Mouse (Mus musculus) c-Kit-negative CD71-positive TER-119-positive erythroid progenitor cells, embryonic 14.5 days (primary cell): ENCODE measurements around the gene Itprip.

Experiments
- DNase-seq: peaks from one replicate; pipeline ENCODE4 v3.0.0-alpha.2; 2013; ENCODE audit warnings: low read depth, low spot score

Itprip gene

DNA sequence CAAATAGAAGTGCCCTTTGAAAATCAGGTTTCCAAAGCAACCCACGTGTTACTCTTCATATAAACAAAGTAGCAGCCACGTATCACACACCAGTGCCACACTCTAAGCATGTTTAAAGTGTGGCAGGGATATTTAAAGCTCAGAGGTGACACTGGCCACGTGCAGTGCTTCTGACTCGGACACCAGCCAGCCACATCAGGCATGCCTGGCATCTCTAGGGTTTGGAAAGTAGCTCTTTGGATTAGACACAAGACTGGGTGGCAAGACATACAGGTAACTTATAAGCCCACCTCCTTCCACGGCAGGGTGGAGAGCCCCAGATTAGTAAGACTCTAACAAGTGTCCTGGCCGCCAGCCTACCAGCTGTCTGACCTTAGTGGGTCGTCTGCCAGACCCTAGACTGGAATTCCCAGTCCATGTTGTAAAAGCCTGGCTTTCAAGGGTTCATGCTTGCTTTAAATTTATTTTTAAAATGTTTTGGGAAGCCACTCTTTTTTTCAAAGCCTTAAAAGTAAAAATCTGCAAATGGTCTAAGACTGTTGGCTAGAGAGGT, 33.8 kb downstream of the Itprip start:
- DNase-seq = no peak

DNA sequence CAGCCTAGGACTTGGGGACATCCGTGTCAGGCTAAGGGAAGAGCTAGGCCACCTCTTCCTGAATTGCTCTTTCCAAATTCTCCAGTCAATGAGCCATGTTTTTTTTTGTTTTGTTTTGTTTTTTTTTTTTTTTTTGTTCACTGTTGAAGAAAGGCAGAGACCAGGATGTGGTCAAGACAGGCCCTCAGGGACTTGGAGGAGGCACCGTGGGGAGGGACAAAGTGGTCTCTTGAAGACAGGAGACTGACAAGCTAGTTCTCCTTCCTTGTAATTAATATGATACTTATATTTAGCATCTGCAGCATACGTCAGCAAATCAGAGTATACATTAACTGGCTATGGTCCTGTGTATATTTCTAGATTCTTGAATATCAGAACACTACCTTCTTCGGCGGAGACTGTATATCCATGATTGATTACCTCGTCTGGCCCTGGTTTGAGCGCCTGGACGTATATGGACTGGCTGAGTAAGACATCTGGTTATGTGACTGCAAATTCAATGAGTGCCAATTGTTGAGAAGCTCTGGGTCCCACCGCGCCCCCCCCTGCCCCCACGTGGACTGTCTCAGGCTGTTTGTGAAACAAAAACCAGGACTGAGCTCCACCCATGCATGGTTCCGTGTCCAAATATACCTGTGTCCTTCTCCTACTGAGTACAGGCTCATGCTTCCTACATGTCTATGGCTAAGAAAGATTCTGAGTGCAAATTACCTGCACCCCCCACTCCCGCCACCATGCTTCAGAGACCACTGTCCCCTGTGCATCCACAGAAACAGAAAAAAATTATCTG, 34.6 kb downstream of the Itprip start:
- no peak for DNase-seq

DNA sequence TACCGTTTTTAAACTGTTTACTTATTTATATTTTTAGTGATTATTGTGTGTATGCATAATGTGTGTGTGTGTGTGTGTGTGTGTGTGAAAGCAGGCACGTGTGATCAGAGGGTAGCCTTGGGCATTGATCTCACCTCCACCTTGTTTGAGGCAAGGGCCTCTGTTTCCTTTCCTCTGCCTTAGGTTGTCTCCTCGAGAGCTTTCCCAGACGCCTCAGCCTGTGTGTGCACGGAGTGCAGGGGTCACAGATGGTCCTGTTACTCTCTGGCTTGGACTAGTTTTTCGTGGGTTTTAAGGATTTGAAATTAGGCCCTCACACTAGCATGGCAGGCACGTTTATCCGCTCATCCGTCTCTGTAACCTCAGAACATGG, 36.2 kb downstream of the Itprip start:
- DNase-seq = no peak

DNA sequence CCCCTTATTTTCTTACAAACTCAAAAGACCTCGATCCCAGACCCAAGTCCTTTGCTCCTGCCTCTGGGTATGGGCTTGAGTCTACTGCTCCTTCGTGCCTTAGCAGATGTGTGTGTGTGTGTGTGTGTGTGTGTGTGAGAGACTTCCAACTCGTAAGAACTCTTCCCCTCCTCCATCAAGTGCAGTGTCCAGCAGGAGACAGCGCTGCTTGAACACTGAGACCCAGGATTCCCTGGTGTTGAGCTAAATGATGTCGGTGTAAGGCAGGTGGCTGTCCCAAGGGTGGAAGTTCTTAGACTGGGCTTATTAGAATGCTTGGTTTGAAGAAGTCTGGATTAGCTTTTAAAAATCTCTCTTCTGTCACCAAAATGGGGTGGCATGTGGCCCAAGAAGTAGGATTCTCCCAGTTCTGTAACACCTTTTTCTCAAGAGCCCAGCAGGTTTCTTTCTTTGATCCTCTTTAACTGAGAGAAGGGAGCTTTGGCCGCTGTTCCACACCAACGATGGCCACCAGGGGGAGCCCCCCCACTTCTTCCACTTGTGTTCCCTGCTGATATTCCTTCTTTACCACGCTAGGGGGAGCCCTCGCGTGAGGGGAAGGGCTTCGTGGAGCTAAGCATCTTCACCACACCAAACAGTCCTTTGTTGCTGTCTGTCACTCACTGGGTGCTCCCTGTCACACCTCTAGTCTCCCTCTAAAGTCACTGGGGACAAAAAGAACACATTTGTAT, 36.8 kb downstream of the Itprip start:
- DNase-seq = peak; percentile 66

DNA sequence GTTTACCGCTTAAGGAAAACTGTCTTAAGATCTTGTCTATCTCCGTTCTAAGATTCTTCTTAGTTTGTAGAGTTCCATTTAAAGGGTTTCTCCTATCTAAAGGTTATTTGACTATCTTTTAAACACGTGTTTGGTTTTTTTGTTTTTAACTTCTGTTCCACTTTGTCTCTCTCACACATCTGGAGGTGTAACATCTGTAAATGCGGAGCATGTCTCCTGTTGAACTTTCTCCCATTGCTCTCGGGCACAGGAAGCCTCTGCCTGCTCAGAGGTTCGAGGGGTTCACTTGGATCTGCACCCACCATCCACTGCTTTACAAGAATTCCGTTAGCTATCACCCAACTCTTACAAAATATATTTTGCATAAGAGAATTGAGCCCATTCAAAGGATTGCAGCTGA, 37.6 kb downstream of the Itprip start:
- no peak for DNase-seq

DNA sequence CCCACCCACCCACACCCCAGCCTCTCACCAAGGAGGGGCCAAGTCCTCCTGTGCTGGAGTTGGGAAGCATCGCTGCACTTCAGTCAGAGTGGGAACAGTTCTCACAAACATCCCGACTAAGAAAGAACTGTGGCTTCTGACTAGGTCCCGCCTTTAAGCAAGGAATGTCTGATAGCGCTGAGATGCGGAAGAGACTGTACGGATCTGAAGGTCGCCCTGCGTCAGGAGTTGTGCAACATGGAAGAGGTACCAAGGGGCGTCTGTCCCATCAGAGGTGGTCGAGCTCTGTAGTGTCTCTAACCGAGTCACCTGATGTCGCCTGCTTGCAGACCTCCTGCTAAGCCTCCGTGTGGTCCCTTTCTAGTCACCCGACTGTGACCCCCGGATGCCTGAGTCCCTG, 42.8 kb downstream of the Itprip start:
- no peak for DNase-seq

DNA sequence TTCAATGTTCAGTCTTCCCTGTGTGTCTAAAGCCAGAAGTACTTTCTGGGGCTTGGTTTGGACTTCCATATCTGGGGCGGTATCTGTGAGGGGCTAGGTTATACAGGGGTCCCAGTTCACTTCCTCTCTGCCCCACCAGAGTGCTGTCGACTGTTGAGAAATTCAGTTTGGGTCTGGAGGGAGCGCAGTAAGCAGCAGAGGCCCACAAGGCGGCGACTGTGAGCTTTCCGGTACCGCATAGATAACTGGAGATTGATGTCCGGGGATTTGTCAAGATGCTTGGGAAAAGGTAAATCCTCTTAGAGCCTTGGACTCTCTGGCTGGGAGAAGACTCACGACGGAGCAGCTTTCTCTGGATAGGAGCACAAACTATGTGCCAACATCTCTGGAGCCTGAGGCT, 47.6 kb downstream of the Itprip start:
- no peak for DNase-seq

DNA sequence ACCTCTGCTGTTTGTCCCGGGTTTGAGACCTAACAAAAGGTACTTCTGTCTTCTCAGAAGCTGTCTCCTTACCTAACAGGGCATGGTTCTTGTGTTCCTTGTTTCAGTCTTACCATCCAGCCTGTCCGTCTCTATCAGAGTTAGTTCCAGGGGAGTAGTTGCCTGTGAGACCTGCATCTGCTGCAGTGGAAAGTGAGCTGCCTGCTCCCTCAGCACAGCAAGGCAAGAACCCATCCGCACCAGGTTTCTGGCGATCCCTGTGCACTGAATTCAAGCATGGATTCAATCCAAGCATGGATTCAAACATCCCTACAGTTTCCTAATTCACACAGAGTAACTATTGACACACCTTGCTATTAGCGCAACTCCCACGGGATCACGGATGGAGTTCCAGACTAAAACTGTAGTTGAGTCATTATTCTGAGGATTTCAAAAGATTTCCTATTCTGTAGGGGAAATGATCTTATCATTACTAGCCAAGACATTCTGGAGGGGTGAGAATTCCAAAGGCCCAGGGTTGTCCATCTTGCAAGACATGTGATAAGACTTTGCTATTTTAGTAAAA, 48.9 kb downstream of the Itprip start:
- no peak for DNase-seq

DNA sequence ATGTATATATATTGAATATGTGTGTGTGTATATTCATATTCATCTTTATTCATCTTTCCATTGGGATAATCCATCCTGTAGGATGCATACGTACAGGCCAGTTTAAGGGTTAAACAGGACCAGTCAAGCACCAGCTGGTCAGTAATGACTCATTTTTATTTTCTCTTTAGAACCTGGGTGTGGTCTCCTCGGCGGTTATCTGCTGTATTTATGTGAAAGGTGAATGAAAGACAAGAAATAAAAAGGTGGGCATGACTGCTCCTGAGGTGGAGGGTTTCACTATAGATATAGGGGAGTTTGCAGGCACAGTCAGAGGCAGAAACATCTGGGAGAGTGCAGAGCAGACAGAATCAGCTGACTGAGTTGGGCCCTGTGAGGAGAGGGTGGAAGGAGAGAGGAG, 49.6 kb downstream of the Itprip start:
- DNase-seq = no peak

DNA sequence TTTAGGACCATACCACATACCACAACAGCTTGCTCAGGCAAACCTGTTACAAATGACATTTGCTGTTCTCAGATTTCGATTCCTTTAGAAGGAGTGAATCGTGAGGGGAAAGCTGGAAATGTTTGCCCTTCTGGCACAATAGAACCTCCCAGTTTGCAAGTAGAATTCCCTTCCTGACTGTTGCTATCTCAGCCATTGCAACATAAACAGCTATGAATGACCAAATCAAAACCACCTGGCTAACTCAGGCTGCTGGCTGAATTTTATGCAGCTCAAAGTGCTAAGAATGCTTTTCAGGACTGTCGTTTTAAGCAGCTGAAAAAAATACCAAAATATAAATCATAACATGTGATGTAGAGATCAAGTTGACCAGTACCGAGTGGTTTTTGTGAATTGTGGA, 50.1 kb downstream of the Itprip start:
- DNase-seq = no peak

DNA sequence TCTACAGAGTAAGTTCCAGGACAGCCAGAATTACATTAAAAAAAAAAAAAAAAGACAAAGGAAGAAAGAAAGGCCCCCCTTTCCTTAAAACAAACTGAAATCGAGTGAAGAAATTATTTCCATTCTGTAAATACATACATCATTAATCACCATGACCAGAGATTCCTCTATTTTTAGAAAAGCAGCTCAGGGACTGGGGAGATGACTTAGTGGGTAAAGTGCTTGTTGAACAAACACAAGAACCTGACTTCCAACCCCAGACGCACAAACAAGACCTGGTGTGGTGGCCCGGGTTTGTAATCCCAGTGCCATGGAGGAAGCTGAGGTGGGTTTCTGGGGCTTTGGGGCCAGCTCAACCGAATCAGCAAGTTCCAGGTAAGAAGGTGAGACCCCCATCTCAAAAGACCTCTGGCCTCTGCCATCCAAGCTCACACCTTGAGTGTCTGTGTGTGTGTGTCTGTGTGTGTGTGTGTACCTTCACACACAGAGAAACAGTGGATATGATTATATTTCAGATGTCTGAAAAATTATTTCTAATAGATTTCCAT, 51.4 kb downstream of the Itprip start:
- no peak for DNase-seq

DNA sequence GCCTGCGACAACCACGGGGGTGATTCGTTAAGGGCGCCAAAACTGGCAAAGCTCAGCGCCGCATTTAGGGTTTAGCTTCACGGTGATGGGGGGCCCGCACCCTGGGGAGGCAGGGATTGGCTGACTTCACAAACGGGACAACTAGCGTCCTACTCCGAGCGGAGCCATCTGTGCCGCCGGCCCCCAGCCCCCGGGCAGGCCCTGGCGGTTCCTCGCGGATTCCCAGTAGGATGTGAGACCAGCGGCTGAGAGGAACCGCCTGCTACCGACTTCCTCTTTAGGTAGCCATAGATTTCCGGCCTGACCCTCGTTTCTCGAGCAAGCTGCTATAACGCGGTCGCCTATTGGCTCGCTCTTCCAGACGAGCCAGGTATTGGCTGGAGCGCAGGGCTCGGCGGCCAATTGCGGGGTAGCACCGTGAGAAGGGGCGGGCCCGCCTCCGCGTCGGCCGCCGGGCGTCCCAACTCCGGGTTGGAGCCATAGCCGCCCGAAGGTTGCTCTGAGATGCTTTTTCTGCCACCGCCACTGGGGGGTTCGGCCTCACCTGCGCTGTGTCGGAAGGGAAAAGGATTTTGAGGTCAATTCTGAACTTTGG, 53.6 kb downstream of the Itprip start, which contains the start of gene Gsto2:
Gene Gsto2 (plus strand): TSS at position 182 of the 595 bp plus-strand sequence.
- peak; percentile 78 for DNase-seq

DNA sequence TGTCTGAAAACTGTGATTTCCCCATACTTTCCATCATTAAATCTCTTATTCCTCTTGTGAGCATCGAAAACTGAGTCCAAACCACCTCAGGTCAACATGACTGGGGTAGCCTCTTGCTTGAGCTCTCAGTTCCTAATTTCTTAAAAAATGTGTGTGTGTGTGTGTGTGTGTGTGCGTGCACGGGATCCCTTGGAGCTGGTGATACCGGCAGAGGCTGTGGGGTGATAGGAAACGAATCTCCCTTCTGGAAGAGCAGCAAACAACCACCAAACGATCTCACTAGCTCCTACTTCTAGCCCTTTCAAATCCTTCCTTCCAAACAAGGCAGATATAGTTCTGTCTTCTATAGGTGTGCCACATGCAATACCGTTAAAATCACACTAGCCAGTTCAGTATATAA, 54.4 kb downstream of the Itprip start:
- no peak for DNase-seq

DNA sequence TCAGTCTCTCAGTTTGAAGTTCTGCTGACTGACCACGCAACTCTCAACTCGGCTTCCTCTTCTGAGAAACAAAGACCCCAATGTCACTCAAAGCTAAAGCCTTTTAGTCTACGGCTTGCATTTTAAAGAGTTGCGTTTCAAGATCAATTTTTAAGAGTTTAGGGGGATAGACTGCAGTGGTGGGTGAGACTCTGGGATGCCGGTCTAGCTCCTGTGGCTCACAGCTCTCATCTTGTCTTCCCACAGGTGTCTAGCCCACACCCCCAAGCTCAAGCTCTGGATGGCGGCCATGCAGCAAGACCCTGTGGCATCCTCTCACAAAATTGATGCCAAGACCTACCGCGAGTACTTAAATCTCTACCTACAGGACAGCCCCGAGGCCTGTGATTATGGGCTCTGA, 55.0 kb downstream of the Itprip start:
- no peak for DNase-seq

DNA sequence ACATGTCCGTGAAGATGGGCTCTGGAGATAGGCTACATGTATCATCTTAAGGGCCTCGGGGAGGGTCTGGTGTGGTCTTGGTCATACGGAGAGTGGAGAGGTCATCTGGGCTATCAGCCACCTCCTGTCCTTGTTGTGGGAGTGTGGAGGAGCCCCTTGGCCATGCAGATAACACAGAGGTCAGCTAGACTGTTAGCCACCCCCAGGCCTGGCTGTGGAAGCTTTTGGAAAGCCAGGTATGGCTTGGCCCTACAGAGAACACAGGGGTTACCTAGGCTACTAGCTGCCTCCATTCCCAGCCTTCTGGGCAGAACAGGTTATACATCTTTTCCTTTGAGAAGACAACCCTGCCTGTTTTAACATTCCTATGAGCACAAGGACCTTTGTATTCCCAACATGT, 56.5 kb downstream of the Itprip start:
- DNase-seq = no peak

DNA sequence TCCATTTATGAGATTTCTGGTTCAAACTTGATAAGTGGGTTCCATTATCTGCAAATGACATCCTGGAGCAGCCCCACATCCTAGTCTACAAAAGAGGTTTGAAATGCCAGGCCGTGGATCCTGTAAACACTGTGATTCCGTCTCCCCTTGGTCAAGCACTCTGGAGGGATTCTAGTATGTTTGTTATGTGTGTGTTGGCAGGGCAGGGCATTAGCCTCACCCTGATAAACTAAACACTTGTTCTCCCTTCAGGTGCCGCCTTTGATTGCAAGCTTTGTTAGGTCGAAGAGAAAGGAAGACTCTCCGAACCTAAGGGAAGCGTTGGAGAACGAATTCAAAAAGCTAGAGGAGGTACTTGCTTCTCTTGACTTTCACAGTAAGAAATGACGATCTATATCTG, 59.9 kb downstream of the Itprip start:
- DNase-seq = no peak

DNA sequence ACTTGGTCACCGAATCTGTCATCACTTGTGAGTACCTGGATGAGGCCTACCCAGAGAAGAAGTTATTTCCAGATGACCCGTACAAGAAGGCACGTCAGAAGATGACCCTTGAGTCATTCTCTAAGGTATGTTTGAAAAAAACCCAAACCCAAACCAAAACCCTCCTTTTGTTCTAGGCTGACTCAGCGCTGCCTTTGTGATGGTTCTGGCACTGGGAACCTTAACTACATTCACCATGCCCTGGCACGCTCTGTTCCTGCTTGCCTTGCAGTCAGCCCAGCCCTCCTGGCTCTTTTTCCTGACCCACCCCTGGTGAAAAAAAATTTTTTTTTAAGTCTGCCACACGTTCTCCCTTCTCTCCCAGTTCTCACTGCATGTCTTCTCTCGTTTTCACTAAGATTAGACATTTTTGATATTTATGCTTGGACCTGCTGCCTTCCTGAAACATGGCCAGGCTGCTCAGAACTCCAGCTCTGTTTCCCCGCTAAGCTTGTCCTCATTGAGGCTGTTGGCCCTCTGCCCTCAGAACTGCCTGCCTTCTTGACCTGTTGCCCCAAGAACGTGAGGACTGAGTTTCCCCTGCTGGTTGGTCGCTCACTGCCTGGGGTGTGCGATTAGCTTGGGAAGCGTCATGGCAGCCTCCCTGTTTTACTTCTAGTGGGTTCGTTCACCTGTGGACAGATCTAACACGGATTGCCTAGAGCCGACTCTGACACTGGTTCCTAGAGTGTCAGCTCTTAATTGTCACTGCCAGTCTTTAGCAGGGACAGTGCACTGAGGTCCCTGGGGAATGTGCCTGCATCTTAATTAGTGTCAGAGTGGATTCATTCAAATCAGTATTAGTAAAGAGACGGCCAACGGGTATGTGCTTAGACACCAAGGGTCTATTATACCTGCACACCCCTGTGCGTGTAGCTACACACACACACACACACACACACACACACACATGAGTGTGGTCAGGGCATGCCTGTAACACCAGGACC, 60.8 kb downstream of the Itprip start:
- no peak for DNase-seq

DNA sequence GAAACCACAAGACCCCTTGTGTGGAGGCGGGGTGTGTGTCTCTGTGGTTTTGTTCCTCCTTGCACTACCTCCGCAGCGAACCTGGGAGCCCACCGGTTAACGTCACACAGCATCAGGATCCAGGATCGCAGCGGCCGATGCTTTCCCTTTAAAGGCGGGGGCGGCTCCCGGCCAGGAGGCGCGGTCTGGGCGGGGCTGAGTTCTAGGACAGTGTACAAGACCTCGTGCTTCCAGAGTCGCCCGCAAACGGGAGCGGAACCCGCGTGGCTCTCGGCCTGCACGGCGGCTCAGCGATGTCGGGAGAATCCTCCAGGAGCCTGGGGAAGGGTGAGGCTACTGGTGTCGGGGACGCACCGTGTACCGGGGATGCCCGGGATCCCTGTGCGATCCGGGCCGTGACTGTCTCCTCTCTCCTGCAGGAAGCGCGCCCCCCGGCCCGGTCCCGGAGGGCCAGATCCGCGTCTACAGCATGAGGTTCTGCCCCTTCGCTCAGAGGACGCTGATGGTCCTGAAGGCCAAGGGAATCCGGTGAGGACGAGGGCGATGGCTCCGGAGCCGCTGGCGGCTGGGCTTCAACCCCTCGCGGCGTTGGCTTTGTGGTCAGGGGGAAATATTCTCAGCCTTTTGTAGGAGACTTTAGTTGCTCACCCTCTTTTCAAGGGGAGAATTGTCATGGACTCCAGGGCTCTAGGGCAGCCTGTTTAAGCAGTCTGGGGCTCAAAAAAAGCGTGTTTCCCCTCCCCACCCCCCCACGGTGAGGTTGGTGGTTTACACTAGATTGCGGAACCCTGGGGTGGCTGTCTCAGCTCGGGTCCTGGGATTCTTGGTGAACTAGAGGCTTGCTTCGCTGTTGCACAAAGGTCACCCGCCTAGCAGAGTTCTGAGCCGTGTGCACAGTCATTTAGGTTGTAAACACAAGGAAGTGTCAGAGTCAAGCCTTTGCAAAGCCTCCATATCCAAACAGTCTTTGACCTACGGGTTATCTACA, 64.0 kb downstream of the Itprip start, which contains the start of gene Gsto1:
Gene Gsto1 (plus strand): TSS at position 175 of the 988 bp plus-strand sequence.
- peak; percentile 16 for DNase-seq
